Mouse (Mus musculus) hindbrain, postnatal 0 days (tissue): ENCODE measurements around the gene Ggnbp2. TPM values are rescaled to one million over a fixed set of nuclear protein-coding genes. Genes with fewer than 3 reads are reported as not detected.
"Not testable (repeated sequence)": the region's sequence is repeated elsewhere in the genome, so short reads cannot be mapped to it uniquely, and the experiment has no call there.

Experiments used
- ATAC-seq: fragments of 200-750 bp; cut with Nextera tagmentation; 2 replicates; pipeline ENCODE4 v1.8.0; 2017; ENCODE audit warnings: mild to moderate bottlenecking, moderate TSS enrichment, moderate library complexity
- DNase-seq: peaks from one replicate; pipeline ENCODE4 v3.0.0-alpha.2; 2015; ENCODE audit warnings: low spot score
- H3K27ac ChIP-seq: fragments of 300-500 bp; sonication (generic); 2 replicates; pipeline ENCODE4 v1.5.1; 2014; ENCODE audit warnings: mild to moderate bottlenecking
- H3K27me3 ChIP-seq: fragments of 300-500 bp; sonication (generic); 2 replicates; pipeline ENCODE4 v1.6.1; 2014; ENCODE audit warnings: low read length, mixed read lengths; ENCODE audit not compliant: insufficient read depth
- H3K36me3 ChIP-seq: fragments of 300-500 bp; sonication (generic); 2 replicates; pipeline ENCODE4 v1.6.1; 2014; ENCODE audit warnings: low read length, mixed read lengths; ENCODE audit not compliant: insufficient read depth
- H3K4me1 ChIP-seq: fragments of 300-500 bp; sonication (generic); 2 replicates; pipeline ENCODE4 v1.6.1; 2014; ENCODE audit warnings: antibody characterized with exemption, low read length, mixed read lengths; ENCODE audit not compliant: insufficient read depth
- H3K4me2 ChIP-seq: fragments of 300-500 bp; sonication (generic); 2 replicates; pipeline ENCODE4 v1.6.1; 2014; ENCODE audit warnings: low read depth, mild to moderate bottlenecking, low read length, moderate library complexity, mixed read lengths
- H3K4me3 ChIP-seq: fragments of 300-500 bp; sonication (generic); 2 replicates; pipeline ENCODE4 v1.5.1; 2014; ENCODE audit warnings: low read length
- H3K9ac ChIP-seq: fragments of 300-500 bp; sonication (generic); replicated peaks from 2 replicates; pipeline ENCODE4 v1.6.1; 2014; ENCODE audit warnings: mild to moderate bottlenecking, low read length, moderate library complexity, mixed read lengths
- H3K9me3 ChIP-seq: fragments of 300-500 bp; sonication (generic); 2 replicates; pipeline ENCODE4 v1.6.1; 2016; ENCODE audit warnings: low read length, mixed read lengths
- CTCF ChIP-seq: IDR thresholded peaks from 2 replicates; pipeline ENCODE4 v1.5.1; 2016; ENCODE audit warnings: antibody characterized with exemption, control low read depth, low read depth
- WGBS: fragments of 180-500 bp; shearing (Covaris S2); extraction: QIAGEN DNeasy Blood & Tissue Kit; methylation state at CpG from one replicate; pipeline ENCODE4 v1.1.7; 2014; 5-methylcytosine and 5-hydroxymethylcytosine counted together
- polyA plus RNA-seq: library from polyadenylated mRNA; unstranded; fragments of >200 nt; fragmentation: Nextera tagmentation; extraction: Ambion mirVana; gene quantifications from 2 replicates; pipeline ENCODE4 v1.2.1, GENCODE M21; 2015
- total RNA-seq: library from RNA; depleted of rRNA; stranded (reverse); fragments of >200 nt; gene quantifications from 2 replicates; pipeline ENCODE4 v1.2.3, GENCODE M21; 2014

Ggnbp2 gene
- total and polyA plus RNA-seq, 2 experiments from 2014 or later, result 41.6 to 63.5 TPM

DNA sequence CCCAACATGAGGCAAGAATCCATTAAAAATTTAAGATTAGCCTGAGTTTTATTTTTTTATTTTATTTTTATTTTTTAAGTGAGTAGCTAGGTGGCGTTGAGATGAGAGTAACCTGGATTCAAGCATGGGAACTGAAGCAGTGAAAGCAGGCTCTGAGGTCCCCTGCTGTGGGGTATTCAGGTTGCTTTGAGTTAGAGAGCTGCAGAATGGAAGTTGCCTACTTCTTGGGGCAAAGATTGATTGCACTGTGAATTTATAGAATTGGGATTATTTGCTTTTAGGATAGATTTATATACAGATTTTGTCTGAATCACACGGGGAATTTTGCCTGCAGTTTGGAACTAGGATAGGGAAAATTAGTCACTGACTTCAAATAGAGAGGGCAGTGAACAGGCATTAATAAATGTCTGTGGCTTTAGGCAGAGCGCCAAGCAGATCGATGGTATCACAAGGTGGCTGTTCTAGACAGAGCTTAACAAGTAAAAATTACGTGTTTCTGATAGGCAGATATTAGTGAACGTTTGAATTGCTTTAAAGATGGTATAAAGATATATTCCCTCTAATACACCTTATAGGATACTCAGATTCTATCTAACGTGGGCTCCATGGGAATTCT lies 23.0 kb downstream of the Ggnbp2 start:
- Histone ChIP-seq H3K9ac (no peak overlapping the region), H3K4me1 (no peaks in the 10 kb centered on the region), H3K27me3 (no peaks in the 10 kb centered on the region), H3K4me3 (no peak overlapping the region), H3K9me3 (no peaks in the 10 kb centered on the region), H3K27ac (no peak overlapping the region), H3K36me3 (peaks cover 19% of the 10 kb centered on the region), H3K4me2 (no peak overlapping the region)
- no peak for TF ChIP-seq CTCF
- DNase-seq, result no peak
- ATAC-seq, result no peak
- 75% methylated on average over 7 of the region's 7 CpGs for WGBS

DNA sequence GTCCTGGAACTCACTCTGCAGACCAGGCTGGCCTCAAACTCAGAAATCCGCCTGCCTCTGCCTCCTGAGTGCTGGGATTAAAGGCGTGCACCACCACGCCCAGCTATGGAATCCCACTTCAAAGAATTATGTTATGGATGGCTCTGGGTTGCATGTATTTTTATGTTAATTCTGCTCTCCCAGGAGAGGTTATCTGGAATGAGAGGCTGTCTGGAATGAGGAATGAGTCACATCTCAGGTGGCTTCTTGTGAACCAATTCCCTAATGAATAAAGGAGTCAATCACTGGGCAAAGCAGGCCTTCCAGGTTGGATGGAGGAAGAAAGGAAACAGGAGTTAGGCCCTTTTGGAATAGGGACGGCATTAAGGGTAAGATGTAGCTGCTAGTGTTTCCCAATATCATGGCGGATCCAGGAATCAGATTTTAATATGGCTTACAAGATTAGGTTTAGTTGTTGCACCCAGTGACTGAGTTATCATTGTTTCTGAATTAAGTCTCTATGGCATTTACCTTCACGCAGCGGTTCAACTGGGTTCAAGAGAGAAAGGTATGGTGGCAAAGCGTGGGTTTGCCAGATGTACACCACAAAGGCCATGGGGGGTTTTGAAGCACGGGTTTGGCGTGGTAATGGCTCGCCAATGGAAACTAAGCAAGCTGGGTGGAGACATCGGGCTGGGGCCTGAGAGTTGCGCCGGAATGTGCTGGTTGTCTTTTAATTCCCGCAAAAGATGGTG lies 23.7 kb downstream of the Ggnbp2 start:
- Histone ChIP-seq H3K27me3 (no peaks in the 10 kb centered on the region), H3K36me3 (peaks cover 19% of the 10 kb centered on the region), H3K4me1 (no peaks in the 10 kb centered on the region), H3K4me3 (no peak overlapping the region), H3K4me2 (no peak overlapping the region), H3K9me3 (no peaks in the 10 kb centered on the region), H3K27ac (no peak overlapping the region), H3K9ac (no peak overlapping the region)
- no peak for ATAC-seq
- no peak for DNase-seq
- 94% methylated on average over 15 of the region's 15 CpGs for WGBS
- TF ChIP-seq CTCF, result no peak

DNA sequence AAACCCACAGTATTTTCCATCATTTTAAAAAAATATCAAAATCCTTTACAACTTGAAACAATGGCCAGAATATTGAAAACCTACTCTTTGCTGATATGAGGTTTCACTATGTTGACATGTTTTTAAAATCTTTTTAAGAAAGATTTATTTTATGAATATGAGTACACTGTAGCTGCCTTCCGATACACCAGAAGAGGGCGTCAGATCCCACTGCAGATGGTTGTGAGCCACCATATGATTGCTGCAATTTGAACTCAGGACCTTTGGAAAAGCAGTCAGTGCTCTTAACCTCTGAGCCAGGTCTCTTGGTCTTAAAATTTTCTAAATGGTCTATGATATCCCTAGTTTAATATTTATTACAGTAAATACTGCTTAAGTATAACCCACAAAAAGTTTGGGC lies 31.3 kb downstream of the Ggnbp2 start:
- no peak overlapping the region for H3K4me3 ChIP-seq
- no peak overlapping the region for H3K27ac ChIP-seq
- no peak overlapping the region for H3K9ac ChIP-seq
- H3K36me3 ChIP-seq, result peaks cover 42% of the 10 kb centered on the region
- H3K27me3 ChIP-seq, result no peaks in the 10 kb centered on the region
- H3K9me3 ChIP-seq, result no peaks in the 10 kb centered on the region
- no peak for DNase-seq
- no peak for ATAC-seq
- no peak overlapping the region for H3K4me2 ChIP-seq
- no peaks in the 10 kb centered on the region for H3K4me1 ChIP-seq
- 95% methylated on average over 2 of the region's 2 CpGs for WGBS
- TF ChIP-seq CTCF, result no peak

DNA sequence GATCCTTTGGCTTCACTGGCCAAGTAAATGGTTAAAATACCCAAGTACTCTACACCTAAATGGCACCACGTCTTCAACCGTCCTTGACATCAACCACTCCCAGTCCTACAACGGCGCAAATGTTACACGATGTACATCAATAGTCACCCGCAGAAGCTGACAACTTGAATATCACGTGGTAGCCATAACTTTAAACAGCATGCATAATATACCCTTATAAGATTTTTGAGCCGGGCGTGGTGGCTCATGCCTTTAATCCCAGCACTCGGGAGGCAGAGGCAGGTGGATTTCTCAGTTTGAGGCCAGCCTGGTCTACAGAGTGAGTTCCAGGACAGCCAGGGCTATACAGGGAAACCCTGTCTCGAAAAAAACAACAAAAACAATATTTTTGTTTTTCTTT lies 41.1 kb downstream of the Ggnbp2 start:
- not testable (repeated sequence) for H3K9me3 ChIP-seq, DNase-seq, H3K36me3 ChIP-seq, H3K27me3 ChIP-seq, ATAC-seq, H3K4me1 ChIP-seq
- peak overlapping the region; percentile 64; the same call in 1 of the 2 replicates for H3K9ac ChIP-seq
- peak overlapping the region; percentile 65 for H3K4me3 ChIP-seq
- peak overlapping the region; percentile 93 for H3K4me2 ChIP-seq
- WGBS, result 81% methylated on average over 11 of the region's 11 CpGs
- peak overlapping the region; percentile 81 for H3K27ac ChIP-seq

DNA sequence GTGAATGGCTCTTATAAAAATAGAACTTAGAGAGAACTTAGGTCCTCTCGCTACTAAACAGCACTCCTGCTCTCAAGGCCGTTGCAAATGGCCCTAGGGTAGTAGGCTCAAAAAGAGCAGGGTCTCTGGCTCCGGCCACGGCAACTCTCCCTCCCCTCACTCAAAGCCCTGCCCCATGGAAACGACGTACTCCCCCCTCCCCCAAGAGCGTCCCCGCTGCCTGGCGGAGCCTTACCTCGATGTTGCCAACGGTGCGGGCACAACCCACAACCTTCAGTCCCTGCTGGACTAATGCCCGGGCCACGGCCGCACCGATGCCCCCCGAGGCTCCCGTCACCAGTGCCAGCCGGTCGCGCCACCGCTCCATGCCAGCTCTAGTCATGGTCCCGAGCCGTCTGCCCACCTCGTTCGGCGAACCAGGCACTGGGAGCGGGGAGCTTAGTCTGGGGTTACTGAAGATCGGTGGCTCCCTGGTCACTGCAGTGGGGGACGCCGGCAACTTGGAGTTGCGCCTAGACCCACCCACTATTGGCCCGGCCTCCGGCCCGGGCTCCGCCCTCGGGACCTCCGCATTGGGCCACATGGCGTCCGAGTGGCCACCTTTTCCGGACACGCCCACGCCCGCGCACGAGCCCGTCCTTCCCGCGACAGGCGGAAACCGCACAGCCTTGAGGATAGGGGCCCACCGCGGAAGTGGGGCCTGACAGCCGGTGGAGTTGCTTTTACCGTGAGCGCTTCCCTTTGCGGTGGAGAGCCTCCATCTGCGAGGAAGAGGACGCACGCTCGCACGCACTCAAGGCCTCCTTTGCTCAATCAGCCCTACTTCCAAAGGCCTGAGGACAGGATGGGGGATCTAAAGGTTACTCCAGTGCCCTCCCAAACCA lies 41.9 kb downstream of the Ggnbp2 start, which contains the start of gene Dhrs11:
TSS of gene Dhrs11 (minus strand) at position 479 of the 884 bp plus-strand sequence.
- 1% methylated on average over 61 of the region's 62 CpGs for WGBS
- Histone ChIP-seq H3K4me1 (peaks cover 3% of the 10 kb centered on the region; the same call in 1 of the 2 replicates), H3K27ac (peak within 1 kb of the TSS; percentile 81), H3K27me3 (no peaks in the 10 kb centered on the region), H3K36me3 (peaks cover 3% of the 10 kb centered on the region; the same call in 1 of the 2 replicates), H3K9ac (peak within 1 kb of the TSS; percentile 64), H3K4me3 (peak within 1 kb of the TSS; percentile 65), H3K4me2 (peak within 1 kb of the TSS; percentile 93), H3K9me3 (no peaks in the 10 kb centered on the region)
- DNase-seq, result peak; percentile 91
- TF ChIP-seq CTCF, result no peak
- ATAC-seq, result peak; percentile 95

DNA sequence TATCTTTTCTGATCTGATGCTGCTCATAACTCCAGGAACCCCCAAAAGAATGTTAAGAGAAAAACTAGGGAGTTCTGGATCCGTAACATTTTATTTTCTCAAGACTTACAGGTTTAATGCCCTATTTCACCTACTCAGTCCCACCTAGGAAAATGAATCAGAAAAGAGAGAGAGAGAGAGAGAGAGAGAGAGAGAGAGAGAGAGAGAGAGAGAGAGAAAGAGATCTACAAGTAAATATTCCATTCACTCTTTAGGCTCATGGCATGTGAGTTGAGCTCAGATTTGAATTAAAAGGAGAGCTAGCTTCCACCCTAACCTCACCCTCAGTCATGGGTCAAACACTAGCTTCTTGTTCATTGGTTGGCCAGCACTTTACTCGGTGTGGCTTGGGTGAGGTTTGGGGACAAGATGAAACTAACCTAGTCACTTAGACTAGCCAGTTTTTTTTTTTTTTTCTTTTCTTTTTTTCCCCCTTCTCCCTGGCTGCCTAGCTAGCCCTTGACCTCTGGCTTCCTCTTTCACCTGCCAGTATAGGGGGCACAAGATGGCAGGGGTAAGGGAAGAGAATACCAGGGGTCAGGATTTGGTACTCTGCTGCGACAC lies 42.6 kb downstream of the Ggnbp2 start:
- H3K4me1 ChIP-seq, result peaks cover 3% of the 10 kb centered on the region; the same call in 1 of the 2 replicates
- H3K36me3 ChIP-seq, result no peaks in the 10 kb centered on the region; the same call in 1 of the 2 replicates
- H3K9ac ChIP-seq, result peak overlapping the region; percentile 64
- H3K27ac ChIP-seq, result 0 out of 2 replicates have a peak overlapping the region, but pooled peaks have one; percentile 81
- WGBS, result 38% methylated on average over 3 of the region's 3 CpGs
- H3K27me3 ChIP-seq, result no peaks in the 10 kb centered on the region
- DNase-seq, result no peak
- H3K4me3 ChIP-seq, result peak overlapping the region; percentile 65
- TF ChIP-seq CTCF, result no peak
- no peaks in the 10 kb centered on the region for H3K9me3 ChIP-seq
- peak overlapping the region; percentile 93 for H3K4me2 ChIP-seq
- ATAC-seq, result no peak
